Mouse (Mus musculus): ENCODE measurements around the gene Zfp964. TPM values are rescaled to one million over a fixed set of nuclear protein-coding genes. Genes with fewer than 3 reads are reported as not detected.
A peak's percentile ranks its signal among the peaks of the same experiment; 100 is the strongest.
"Not testable (repeated sequence)": the region's sequence is repeated elsewhere in the genome, so short reads cannot be mapped to it uniquely, and the experiment has no call there.

Zfp964 gene
- 1 to 10 TPM; 5.5 TPM for total RNA-seq (2021)
- long read RNA-seq, full-length matches to known transcripts, result 7 of 7 reads
- long read RNA-seq, partial matches to known transcripts, result 0 of 7 reads
- long read RNA-seq, other reads (novel, unspliced or antisense), result 0 of 7 reads

DNA sequence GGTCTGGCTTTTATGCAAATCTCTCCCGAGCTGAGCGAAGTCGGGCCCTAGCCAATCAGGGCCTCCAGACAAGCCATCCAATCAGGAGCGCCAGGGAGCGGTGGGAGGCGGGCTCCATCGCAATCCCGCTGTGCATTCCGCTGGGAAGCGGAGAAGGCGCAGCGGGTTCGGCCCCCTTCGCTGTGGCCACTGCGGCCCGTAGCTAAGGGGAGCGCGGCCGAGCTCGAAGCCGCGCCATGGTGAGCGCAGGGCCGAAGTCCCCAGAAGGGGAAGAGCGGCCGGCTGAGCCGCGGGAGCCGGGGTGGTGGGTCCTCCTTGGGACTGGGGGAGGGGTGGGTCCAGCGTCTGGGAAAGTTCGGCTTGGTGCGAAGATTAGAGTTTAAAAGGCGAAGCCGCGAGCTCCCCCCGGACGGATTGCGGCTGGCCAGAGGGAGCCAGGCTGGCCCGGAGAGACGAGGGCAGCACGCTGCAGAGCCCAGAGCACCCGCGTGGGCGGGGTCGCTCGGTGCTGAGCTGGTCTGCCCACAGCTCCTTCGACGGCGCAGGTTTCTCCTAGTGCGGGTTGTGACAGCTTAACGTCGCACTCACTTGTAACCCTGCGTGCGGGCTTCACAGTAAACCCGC lies at the start of gene Zfp964:
Gene Zfp964, plus strand, starts transcription at position 122 of the 624 bp plus-strand sequence.
- DNase-seq (ENCODE audit: low spot score in 2 of 2), result peak; percentile 90 to 95

DNA sequence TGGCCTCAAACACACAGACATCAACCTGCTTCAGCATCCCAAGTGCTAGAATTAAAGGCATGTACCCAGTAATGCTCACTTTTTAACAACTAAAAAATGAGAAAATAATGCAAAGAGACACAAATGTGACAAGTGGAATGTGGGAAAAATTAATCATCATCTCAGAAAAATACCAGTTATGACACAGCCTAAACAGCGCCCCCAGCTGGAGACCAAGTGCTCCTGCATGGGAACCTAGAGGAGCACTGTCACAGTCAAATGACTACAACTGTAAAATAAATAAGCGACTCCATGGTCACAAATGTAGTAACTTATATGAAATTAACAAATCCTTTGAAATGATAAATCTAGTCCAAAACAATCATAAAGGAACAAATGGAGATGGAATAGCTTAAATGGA lies 39.6 kb upstream of the Zfp964 start:
- DNase-seq (ENCODE audit: low spot score in 2 of 2), result no peak

DNA sequence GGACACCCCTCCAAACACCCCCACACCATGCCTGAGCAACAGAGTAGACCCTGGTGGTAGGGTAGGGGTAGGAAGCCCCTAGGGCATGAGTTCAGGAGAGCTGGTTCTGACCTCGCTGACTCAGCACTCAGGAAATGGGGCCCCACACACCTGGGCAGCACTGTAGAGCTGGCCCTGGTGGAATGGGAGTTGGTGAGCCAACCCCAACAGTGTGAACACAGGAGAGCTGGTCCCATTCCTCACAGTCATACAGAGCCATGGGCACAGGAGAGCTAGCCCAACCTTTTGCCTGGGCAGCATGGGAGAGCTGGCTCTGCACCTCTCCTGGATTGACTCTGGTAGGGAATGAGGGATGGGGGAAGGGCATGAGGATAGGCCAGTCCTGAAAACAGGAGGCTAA lies 36.2 kb upstream of the Zfp964 start:
- DNase-seq (ENCODE audit: low spot score in 2 of 2), result no peak

DNA sequence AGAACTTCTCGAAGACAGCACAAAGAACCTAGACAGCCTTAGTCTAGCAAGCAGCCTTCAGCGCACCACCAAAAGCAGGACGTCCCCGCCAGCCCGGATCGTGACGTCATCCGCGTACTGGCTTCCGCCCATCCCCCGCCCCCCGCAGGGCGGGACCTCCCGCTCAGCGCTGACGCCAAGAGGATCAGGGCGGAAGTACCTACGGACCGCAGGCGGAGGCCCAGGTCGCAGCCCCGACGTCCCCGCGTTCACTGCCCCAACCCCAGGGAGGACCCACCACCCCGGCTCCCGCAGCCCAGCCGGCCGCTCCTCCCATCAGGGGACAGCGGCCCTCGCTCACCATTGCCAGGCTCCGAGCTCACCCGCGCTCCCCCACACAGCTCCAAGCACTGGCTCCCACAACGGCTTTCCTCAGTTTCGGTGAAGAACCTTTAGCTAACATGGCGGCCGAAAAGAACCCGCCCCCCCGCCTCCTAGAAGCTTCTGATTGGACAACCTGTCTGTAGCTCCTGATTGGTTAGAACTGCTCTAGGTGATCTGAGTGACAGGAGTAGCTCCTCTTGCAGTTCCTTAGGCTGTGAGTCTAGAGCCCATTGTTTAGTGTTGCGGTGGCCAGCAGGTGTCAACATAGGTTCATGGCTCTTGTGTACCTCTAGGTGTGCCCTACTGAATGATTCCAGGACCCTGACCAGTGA lies 29.0 kb upstream of the Zfp964 start, which contains the start of gene Zfp868:
Gene Zfp868, minus strand, starts transcription at position 454 of the 695 bp plus-strand sequence.
- peak; percentile 96 to 98 for DNase-seq (ENCODE audit: low spot score in 2 of 2)

DNA sequence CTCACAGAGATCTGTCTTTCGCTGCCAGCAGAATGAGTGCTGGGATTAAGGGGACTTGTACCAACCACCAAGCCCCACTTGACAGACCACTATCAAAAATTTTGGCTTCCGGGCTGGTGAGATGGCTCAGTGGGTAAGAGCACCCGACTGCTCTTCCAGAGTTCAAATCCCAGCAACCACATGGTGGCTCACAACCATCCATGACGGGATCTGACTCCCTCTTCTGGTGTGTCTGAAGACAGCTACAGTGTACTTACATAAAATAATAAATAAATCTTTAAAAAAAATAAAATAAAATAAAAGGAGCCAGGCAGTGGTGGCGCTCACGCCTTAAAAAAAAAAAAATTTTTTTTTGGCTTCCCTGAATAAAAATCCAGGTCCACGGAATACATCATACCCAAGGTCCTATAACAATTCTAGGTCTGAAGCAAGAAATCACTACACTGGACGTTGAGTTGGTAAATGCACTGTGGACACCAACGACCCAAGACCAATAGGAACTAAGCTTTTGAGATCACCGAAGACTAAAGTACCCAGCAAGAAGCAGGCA lies 396 bp upstream of the Zfp964 start:
- no peak for DNase-seq (ENCODE audit: low spot score in 2 of 2)

DNA sequence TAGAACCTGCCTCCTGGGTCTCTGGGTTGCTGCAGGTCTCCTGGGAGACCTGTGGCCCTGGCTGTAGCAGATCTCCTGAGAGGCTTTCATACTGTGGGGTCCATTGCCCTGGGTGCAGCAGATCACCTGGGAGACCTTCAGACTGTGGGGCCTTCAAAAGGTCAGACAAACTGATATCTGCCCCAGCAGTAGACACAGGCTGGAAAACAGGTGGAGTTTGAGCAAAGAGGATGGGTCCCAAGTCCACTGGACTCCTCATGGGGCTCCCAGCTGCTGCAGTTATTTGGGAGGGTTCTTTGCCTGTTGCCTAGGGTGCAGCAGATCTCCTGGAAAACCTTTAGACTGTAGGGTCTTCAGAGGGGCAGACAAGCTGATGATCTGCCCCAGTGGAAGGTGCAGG lies 7.0 kb downstream of the Zfp964 start:
- DNase-seq (ENCODE audit: low spot score in 2 of 2), result no peak

DNA sequence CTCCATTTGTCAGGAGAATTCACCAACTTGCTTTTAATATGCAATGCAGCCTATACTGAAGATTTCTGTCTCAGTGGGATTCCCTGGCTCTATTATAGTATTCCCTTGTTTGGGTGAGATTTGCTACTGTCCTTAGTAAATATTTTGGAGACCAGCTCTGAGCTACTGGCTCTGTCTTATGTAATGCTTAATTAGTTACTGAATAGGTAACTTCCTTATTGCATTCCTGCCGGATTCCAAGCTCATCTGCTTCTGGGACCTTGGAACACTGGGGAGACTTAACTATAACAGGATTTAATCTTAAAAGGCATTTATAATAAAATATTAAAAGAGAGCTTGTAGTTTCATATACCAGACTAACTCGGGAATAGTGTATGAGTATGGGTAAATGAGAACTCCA lies 10.8 kb downstream of the Zfp964 start:
- DNase-seq (ENCODE audit: low spot score in 2 of 2), result not testable (repeated sequence)

DNA sequence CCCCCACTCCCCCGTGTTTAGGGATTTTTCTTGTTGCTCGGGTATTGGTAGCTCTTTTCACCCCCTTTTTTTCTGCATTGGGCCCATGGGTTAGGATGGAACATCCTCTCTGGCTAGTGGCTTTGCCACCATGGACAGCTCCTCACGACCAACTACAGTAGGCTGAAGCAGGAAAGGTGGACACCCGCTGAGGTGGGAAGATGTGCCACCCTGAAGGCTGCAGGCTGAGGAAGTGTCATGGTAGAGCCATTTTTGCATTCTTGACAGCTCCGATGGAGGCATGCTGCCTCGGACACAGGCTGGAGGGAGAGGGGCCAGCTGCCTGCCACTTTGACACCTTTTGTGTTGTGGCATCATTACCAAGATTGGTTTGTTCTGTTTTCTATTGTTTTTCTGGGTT lies 47.5 kb downstream of the Zfp964 start:
- no peak for DNase-seq (ENCODE audit: low spot score in 2 of 2)

DNA sequence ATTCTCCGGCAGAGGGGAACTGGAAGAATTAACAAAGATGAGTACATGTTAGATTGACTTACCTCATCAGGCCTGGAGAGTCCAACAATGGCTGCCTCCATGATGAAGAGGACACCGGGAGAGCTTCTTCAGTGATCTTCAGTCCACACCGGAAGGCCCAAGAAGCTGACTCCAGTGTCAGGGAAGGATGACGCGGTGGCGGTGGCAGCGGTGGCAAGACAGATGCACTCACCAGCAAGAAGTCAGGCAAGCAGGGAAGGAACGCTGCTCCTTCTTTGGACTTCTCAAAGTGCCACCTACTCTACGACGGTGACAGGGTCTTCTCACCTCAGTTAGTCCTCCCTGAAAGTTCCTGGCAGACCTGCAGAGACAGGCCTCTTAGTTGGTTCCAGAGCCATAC lies 56.3 kb downstream of the Zfp964 start, which contains the start of gene Zfp869:
Gene Zfp869, minus strand, starts transcription at position 101 of the 400 bp plus-strand sequence.
- not testable (repeated sequence) for DNase-seq (ENCODE audit: low spot score in 2 of 2)

DNA sequence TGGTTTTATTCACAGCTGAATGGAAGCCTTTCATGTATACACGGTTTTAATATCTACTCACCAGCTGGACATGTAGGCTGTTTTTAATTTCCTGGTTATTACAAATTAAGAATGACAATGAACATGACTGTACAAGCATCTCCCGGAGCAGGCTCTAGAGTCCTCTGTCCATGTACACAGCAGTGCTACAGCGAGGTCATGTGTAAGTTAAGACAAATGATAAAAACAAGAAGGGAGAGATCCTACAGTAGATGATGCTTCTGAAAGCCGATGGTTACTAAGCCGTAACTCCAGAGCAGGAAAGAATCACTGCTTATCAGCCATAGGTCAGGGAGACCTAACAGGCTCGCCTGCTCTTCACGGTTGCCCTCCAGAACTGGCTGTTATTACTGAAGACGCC lies 59.2 kb downstream of the Zfp964 start:
- no peak for DNase-seq (ENCODE audit: low spot score in 2 of 2)

DNA sequence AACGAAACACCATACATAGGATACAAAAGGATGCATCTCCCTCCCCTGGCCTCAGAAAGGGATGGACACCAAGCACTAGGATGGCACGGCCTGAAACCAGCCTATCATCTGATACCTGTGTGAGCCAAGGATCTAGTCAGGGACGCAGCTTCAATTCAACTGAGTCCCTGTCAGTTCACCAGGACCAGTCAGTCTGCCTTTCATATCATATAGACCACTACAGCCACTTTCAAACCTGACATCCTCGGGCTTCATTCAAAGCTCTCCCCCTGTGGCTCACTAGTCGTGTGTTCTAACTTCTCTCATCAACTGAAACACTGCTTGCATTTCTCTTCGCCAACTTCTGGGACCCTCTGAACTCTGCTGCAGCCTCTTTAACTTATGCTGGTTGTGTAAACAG lies 61.1 kb downstream of the Zfp964 start:
- no peak for DNase-seq (ENCODE audit: low spot score in 2 of 2)

Other genes starting within 250 kb of the Zfp964 start
- not detected for gene Gm9495, start 200.9 kb upstream of the Zfp964 start, total RNA-seq (2021)
- gene Gm7697, start 131.5 kb upstream of the Zfp964 start, total RNA-seq (2021), result not detected
- 10 to 100 TPM; 14.9 to 15.6 TPM for gene Zfp868, start 28.9 kb upstream of the Zfp964 start, total RNA-seq (2021)
- gene Zfp869, start 56.2 kb downstream of the Zfp964 start, total RNA-seq (2021), result 10 to 100 TPM; 19.5 to 21.2 TPM
- 1 to 10 TPM; 4.6 to 5.0 TPM for gene Zfp963, start 95.5 kb downstream of the Zfp964 start, total RNA-seq (2021)
- 1 to 10 TPM in 1 of 2 experiments, under 1 TPM in 1; 0.91 to 3.0 TPM for gene Gm20422, start 120.4 kb downstream of the Zfp964 start, total RNA-seq (2021)
- gene Atp13a1, start 136.7 kb downstream of the Zfp964 start, total RNA-seq (2021), result 10 to 100 TPM; 36.0 to 37.2 TPM
- gene Zfp866, start 136.7 kb downstream of the Zfp964 start, total RNA-seq (2021), result 10 to 100 TPM; 25.6 to 27.0 TPM
- gene Gmip, start 154.2 kb downstream of the Zfp964 start, total RNA-seq (2021), result 10 to 100 TPM; 12.1 to 13.3 TPM
- gene Lpar2, start 167.9 kb downstream of the Zfp964 start, total RNA-seq (2021), result under 1 TPM; 0.43 to 0.50 TPM
- gene Pbx4, start 178.0 kb downstream of the Zfp964 start, total RNA-seq (2021), result 10 to 100 TPM; 12.4 to 14.0 TPM
- gene Cilp2, start 233.2 kb downstream of the Zfp964 start, total RNA-seq (2021), result under 1 TPM; 0.48 to 0.59 TPM
- gene Tssk6, start 247.7 kb downstream of the Zfp964 start, total RNA-seq (2021), result under 1 TPM; 0.25 to 0.33 TPM
- 100 to 1,000 TPM; 154 to 158 TPM for gene Ndufa13, start 248.1 kb downstream of the Zfp964 start, total RNA-seq (2021)
- gene Yjefn3, start 248.2 kb downstream of the Zfp964 start, total RNA-seq (2021), result 10 to 100 TPM; 37.5 to 39.6 TPM